Mouse (Mus musculus): Measurements from ENCODE around the gene Oard1. TPM values are rescaled to one million over a fixed set of nuclear protein-coding genes. Genes with fewer than 3 reads are reported as not detected.

The Oard1 gene
- polyA plus RNA-seq, 1 experiment from 2014 or later: 38.3 TPM

DNA sequence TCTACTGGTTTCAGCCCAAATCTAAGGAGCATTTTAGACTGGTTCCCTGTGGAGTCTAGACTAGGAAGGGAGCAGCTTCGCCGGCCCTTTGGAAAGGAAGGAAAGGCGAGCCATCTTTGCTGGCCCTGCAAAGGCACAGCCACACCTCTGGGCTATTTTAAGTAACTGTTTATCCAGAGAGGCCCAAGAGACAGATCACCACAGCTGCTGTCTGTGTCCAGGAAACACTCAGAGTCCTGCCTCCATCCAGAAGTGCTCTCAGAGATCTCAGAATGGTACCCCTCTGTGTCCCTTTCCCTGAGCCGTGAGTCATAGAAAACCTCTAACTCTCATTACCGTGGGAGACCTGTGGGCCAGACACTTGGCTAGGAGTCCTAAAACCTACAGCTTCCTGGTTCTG is 20.6 kb downstream of the Oard1 start:
- H3K4me1 ChIP-seq: no peaks in the 10 kb centered on the region; the same call in 1 of the 2 replicates
- H3K4me3 ChIP-seq: no peak overlapping the region
- no peak overlapping the region for H3K4me2 ChIP-seq
- WGBS: 69% methylated on average over 5 of the region's 5 CpGs
- no peaks in the 10 kb centered on the region for H3K36me3 ChIP-seq (replicated peaks)
- H3K27me3 ChIP-seq (replicated peaks): no peaks in the 10 kb centered on the region
- H3K27ac ChIP-seq: no peak overlapping the region
- H3K9ac ChIP-seq: no peak overlapping the region
- H3K9me3 ChIP-seq: no peaks in the 10 kb centered on the region
- ATAC-seq (replicated peaks): no peak

DNA sequence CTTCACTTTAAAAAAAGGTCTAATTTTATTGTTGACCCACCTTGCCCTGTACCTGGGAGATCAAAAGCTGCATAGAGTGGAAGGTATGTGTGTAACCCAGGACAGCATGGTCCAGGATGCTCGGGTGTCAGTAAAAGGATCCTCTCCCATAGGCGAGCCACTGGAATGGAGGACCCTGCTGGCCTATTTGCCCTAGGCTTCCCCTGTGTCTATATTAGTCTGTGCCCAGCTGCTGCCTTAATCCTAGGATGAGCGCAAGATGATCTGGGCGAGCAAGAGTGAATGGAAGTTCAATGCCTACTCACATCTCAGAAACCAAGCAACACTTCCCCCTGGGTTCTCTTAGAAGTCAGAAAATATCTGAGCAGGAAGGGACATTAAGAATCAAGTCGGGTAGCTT is 21.2 kb downstream of the Oard1 start:
- H3K27ac ChIP-seq: no peak overlapping the region
- H3K4me1 ChIP-seq: no peaks in the 10 kb centered on the region; the same call in 1 of the 2 replicates
- 74% methylated on average over 5 of the region's 5 CpGs for WGBS
- H3K4me3 ChIP-seq: no peak overlapping the region
- H3K9ac ChIP-seq: no peak overlapping the region
- no peaks in the 10 kb centered on the region for H3K9me3 ChIP-seq
- H3K36me3 ChIP-seq (replicated peaks): no peaks in the 10 kb centered on the region
- no peak overlapping the region for H3K4me2 ChIP-seq
- no peaks in the 10 kb centered on the region for H3K27me3 ChIP-seq (replicated peaks)
- ATAC-seq (replicated peaks): no peak

DNA sequence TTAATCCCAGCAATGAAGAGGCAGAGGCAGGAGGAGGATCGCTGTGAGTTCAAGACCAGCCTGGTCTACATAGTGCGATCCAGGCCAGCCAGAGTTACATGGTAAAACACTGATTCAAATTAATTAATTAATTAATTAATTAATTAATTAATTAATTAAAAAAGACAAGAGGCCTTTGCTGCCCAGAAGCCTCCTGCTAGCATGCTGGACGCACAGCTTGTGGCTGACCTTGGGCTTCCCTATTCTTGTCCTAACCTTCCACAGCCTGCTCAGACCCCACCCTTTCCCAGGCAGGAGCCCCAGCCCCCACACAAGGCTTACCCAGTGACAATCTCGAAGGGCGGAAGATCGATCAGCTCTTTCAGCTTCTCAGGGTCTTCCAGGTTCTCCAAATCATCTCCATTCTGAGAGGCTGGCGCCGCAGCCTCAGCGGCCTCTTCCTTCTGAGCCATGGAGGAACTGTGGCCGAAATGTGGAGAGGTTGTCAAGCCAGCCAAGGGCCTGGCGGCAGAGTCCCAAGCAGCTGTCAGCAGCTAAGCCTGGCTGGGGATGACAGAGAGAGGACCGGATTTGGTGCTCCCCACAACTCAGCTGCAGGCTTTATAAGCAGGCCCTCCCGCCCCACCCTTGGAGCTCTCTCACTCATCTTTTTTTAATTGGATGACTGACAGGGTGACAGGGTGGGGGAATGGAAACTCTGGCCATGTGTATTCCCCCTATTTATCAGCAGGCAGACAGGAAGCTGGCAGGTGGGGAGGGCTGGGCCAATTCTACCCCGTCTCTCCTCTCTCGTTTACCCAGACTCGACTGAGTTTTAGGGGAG is 22.6 kb downstream of the Oard1 start, which contains the start of gene Apobec2:
Gene Apobec2 (minus strand): TSS at position 773 of the 823 bp plus-strand sequence.
- no peaks in the 10 kb centered on the region for H3K27me3 ChIP-seq (replicated peaks)
- H3K36me3 ChIP-seq (replicated peaks): no peaks in the 10 kb centered on the region
- no peak within 1 kb of the TSS for H3K4me2 ChIP-seq
- WGBS: 71% methylated on average over 16 of the region's 16 CpGs
- H3K9ac ChIP-seq: no peak within 1 kb of the TSS
- no peak within 1 kb of the TSS for H3K4me3 ChIP-seq
- no peak within 1 kb of the TSS for H3K27ac ChIP-seq
- H3K9me3 ChIP-seq: no peaks in the 10 kb centered on the region
- no peaks in the 10 kb centered on the region; the same call in 1 of the 2 replicates for H3K4me1 ChIP-seq
- no peak for ATAC-seq (replicated peaks)

DNA sequence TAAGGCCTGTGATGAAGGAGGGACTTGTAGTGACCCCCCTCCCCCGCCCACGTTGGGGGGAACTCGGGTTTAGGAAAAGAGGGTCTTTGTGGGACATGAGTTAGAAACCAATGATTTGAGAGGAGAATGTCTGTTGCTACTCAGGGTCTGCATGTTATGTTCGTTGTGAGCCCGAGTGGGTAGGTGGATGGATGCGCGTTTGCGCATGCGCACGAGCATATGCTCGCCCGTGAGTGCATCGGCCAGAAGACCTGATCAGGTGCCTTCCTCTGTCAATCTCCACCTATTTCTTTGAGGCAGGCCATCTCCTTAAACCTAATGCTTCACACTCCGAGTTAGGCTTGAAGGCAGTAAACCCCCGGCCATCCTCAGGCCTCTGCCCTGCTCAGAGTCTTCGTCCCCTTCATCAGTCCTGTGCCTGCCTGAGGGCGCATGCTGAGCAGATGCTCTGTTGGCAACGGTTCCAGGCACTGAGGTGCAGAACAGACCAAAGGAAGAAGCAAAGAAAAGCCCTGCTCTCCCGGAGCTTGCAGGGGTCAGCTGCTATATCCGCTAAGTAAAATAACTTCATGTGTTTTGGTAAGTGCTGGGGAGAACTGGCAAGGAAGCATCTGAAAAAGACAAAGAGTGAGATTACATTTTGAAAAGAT is 23.3 kb downstream of the Oard1 start:
- H3K27me3 ChIP-seq (replicated peaks): no peaks in the 10 kb centered on the region
- H3K9ac ChIP-seq: no peak overlapping the region
- no peak overlapping the region for H3K27ac ChIP-seq
- 81% methylated on average over 20 of the region's 20 CpGs for WGBS
- no peaks in the 10 kb centered on the region for H3K36me3 ChIP-seq (replicated peaks)
- H3K9me3 ChIP-seq: no peaks in the 10 kb centered on the region
- H3K4me1 ChIP-seq: no peaks in the 10 kb centered on the region; the same call in 1 of the 2 replicates
- no peak overlapping the region for H3K4me3 ChIP-seq
- no peak for ATAC-seq (replicated peaks)
- no peak overlapping the region for H3K4me2 ChIP-seq

DNA sequence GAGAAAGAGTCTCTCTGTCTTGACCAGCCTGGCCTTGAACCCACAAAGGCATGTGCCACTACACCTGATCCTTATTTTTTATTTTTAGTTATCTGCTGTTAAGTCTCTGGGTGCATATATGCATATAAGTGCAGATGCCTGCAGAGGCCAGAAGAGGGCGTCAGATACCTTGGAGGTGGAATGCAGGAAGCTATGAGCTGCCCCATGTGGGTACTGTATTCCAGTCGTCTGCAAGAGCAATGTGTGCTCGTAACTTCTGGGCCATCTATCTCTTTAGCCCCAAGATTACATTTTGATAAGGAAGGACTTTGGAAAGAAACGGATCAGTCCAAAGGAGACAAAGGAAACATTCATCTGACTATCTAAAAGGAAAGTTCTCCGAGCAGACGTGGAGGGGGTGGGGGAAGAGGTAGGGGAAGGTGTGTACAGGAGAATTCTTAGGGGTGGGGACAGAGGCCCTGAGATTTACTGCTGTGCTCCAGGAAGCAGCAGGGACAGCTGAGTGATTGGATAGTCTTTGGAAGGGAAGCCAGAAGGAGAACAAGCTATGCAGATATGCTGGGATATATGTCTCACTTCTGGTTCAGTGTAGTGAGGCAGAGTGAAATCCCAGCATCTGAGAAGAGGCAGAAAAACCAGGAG is 24.0 kb downstream of the Oard1 start:
- Histone ChIP-seq H3K4me1 (no peaks in the 10 kb centered on the region; the same call in 1 of the 2 replicates), H3K36me3 (replicated peaks) (no peaks in the 10 kb centered on the region), H3K4me3 (no peak overlapping the region), H3K4me2 (no peak overlapping the region), H3K27me3 (replicated peaks) (no peaks in the 10 kb centered on the region), H3K27ac (no peak overlapping the region), H3K9ac (no peak overlapping the region), H3K9me3 (no peaks in the 10 kb centered on the region)
- WGBS: 77% methylated on average over 6 of the region's 6 CpGs
- no peak for ATAC-seq (replicated peaks)

DNA sequence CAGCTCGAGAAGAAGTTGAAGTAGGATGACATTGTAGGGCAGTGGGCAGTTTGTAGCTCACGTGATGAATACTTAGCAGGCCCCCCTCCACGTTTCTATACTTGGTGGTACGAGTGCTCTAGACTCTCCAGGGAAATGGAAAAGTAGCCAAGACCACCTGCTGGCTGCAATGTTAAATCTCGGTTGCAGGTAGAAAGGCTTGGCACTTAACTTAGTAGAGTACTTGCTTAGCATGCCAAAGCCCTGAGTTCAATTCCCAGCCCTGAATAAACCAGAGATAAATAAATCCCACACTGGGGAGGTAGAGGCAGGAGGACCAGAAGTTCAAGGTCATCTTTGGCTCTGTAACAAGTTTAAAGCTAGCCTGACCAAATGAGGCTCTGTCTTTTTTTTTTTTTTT is 24.7 kb downstream of the Oard1 start:
- WGBS: 82% methylated on average over 5 of the region's 5 CpGs
- H3K36me3 ChIP-seq (replicated peaks): no peaks in the 10 kb centered on the region
- no peak for ATAC-seq (replicated peaks)
- H3K4me2 ChIP-seq: no peak overlapping the region
- H3K27me3 ChIP-seq (replicated peaks): no peaks in the 10 kb centered on the region
- H3K9me3 ChIP-seq: no peaks in the 10 kb centered on the region
- H3K4me3 ChIP-seq: no peak overlapping the region
- H3K9ac ChIP-seq: no peak overlapping the region
- H3K27ac ChIP-seq: no peak overlapping the region
- no peaks in the 10 kb centered on the region; the same call in 1 of the 2 replicates for H3K4me1 ChIP-seq

DNA sequence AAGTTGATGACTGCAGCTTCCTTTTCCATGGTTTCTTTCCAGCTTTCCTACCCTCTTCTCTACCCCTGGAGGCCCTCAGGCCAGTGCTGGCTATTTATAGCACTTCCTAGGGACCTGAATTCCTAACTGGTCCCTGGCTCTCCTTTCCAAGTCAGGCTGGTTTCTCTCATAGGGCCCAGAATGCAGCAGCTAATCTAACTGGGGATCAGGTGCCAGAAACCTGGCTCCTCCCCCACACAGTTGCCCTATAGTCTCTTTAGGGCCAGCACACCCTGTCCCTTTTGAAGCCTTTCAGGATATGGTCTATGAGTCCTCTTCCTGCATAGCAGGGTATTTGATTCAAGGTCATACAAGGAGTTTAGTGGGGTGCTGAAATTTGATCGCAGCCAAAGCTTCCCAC is 26.7 kb downstream of the Oard1 start:
- 79% methylated on average over 1 of the region's 1 CpGs for whole genome bisulfite sequencing

DNA sequence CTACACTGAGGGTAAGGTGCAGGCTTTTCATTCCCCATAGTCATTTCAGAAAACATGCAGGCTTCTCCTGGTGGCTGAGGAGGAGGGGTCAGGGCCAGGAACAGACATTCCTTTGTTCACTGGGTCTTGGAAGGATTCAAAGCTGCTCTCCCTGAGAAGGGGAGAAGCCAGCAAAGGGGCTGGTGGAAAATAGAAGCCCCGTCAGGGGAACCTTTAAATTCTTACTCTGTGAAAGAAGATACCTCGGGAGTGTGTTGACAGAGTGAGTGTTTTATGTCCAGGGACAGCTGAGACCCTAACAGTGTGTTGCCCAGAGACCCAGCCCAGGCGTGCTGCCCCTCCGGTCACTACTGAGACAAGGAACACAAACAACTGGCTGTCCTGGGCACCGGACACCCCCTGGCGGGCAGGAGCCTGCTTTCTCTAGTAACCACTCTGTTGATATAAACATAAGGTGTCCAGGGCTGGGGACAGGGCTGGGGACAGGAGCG is 27.7 kb downstream of the Oard1 start:
- Histone ChIP-seq H3K9ac (no peak overlapping the region), H3K4me1 (no peaks in the 10 kb centered on the region; the same call in 1 of the 2 replicates), H3K4me2 (no peak overlapping the region), H3K27ac (0 out of 2 replicates have a peak overlapping the region, but pooled peaks have one; percentile 19), H3K27me3 (replicated peaks) (no peaks in the 10 kb centered on the region), H3K36me3 (replicated peaks) (no peaks in the 10 kb centered on the region), H3K4me3 (no peak overlapping the region), H3K9me3 (no peaks in the 10 kb centered on the region)
- 40% methylated on average over 7 of the region's 7 CpGs for WGBS
- ATAC-seq (replicated peaks): peak; percentile 24; the same call in 1 of the 2 replicates

More for the DNA sequence above, 26.7 kb downstream of the Oard1 start:
- H3K27ac ChIP-seq: no peak overlapping the region
- no peak overlapping the region for H3K4me3 ChIP-seq
- H3K27me3 ChIP-seq (replicated peaks): no peaks in the 10 kb centered on the region
- no peak overlapping the region for H3K9ac ChIP-seq
- no peaks in the 10 kb centered on the region; the same call in 1 of the 2 replicates for H3K4me1 ChIP-seq
- no peak for ATAC-seq (replicated peaks)
- no peaks in the 10 kb centered on the region for H3K36me3 ChIP-seq (replicated peaks)
- H3K4me2 ChIP-seq: no peak overlapping the region
- no peaks in the 10 kb centered on the region for H3K9me3 ChIP-seq

DNA sequence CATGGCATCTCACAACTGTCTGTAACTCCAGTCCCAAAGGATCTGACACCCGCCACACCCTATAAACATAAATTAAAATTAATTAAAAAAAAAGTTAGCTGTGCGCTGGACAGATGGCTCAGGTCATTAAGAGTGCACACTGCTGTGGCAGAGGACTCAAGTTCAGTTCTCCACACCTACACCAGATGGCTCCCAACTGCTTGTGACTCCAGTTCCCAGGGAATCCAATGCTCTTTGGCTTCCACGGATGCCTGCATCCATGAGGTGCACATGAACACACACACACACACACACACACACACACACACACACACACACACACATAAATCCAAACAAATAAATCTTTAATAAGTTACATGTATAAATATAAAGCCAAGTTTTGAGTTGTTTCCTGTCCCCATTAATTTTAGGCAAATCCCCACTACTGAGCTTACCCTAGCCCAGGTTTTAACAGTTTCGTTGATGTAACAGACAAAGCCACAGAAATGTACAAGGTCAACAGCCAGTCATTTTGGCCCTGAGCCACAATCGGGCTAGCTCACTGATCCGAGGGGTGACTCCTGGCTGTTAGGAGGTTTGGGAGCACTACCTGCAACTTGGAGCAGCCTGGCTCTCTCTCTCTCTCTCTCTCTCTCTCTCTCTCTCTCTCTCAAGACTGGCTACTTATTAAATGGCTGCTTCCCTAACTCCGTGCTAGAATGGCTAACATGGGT is 33.1 kb downstream of the Oard1 start:
- no peak for ATAC-seq (replicated peaks)
- Histone ChIP-seq H3K4me1 (no peaks in the 10 kb centered on the region), H3K27ac (no peak overlapping the region), H3K9me3 (no peaks in the 10 kb centered on the region), H3K36me3 (replicated peaks) (no peaks in the 10 kb centered on the region), H3K4me3 (no peak overlapping the region), H3K27me3 (replicated peaks) (no peaks in the 10 kb centered on the region), H3K4me2 (no peak overlapping the region), H3K9ac (no peak overlapping the region)
- 68% methylated on average over 7 of the region's 7 CpGs for WGBS

DNA sequence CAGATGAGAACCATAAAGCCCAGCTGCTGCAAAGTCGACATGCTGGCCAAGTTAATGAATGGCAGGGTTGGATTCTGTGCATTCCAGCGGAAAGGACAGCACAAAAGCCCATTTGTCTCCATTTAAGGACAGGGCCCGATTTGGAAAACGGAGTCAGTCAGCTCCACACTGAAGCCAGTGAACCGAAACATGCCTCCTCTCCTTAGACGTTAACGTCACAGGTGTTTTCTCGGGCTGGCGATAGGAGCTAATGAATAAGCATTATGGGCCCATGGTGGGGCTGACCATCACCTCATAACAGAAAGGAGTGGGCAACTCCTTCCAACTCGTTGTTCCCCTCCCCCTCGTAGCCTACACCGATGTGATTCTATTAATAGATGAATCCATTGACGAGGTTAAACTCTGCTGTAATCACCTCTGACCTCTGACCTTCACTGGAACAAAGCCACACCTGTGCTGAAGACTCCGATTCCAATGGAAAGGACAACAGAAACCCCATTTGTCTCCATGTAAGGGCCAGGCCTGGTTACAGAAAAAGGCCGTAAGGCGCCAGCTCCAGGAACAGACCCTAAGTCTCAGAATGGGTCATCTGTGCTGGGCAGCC is 33.8 kb downstream of the Oard1 start:
- no peaks in the 10 kb centered on the region for H3K4me1 ChIP-seq
- no peak overlapping the region for H3K9ac ChIP-seq
- no peak overlapping the region for H3K27ac ChIP-seq
- no peaks in the 10 kb centered on the region for H3K36me3 ChIP-seq (replicated peaks)
- H3K4me3 ChIP-seq: no peak overlapping the region
- 64% methylated on average over 16 of the region's 16 CpGs for WGBS
- H3K4me2 ChIP-seq: no peak overlapping the region
- no peaks in the 10 kb centered on the region for H3K9me3 ChIP-seq
- no peaks in the 10 kb centered on the region for H3K27me3 ChIP-seq (replicated peaks)
- no peak for ATAC-seq (replicated peaks)

DNA sequence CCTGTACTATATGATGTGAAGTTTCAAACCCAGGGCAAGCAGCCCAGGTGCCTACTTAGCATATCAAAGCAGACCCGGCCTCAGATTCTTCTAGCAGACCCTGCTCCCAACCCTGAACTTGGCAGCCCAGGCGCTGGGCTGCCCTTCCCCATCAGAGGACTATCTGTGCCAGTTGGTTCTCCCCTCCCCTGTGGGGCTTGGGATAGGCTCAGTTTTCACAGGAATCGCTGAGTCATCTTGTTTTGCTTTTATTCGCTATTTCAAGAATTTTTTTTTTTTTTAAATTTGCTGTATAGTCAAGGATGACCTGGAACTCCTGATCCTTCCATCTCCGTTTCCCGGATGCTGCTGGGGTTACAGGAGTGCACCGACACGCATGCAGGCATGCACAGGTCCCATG is 37.9 kb downstream of the Oard1 start:
- Histone ChIP-seq H3K27ac (no peak overlapping the region), H3K9ac (no peak overlapping the region), H3K9me3 (no peaks in the 10 kb centered on the region), H3K4me2 (no peak overlapping the region), H3K4me1 (peaks cover 4% of the 10 kb centered on the region; the same call in 1 of the 2 replicates), H3K36me3 (replicated peaks) (no peaks in the 10 kb centered on the region), H3K4me3 (no peak overlapping the region), H3K27me3 (replicated peaks) (no peaks in the 10 kb centered on the region)
- 77% methylated on average over 8 of the region's 8 CpGs for WGBS
- no peak for ATAC-seq (replicated peaks)

Data from midbrain, embryonic 15.5 days (tissue).